Mouse (Mus musculus): ENCODE results near the gene Lpxn.

- TF ChIP-seq USF1 (IDR thresholded peaks at IDR 0.05; ENCODE audit: low read depth) (no peak), POLR2A (IDR thresholded peaks at IDR 0.05; ENCODE audit: insufficient read length, low read depth) (no peak), MYOD1 (IDR thresholded peaks at IDR 0.05; ENCODE audit: control insufficient read depth in 1 of 3, insufficient read length in 2 of 3, low read depth in 2 of 3) (no peak), MAX (IDR thresholded peaks at IDR 0.05; ENCODE audit: low read depth) (no peak)
These were observed 4.6 kb downstream of the Lpxn start for GRCm38 (mm10) chr19:12800621-12801020.
